Mouse (Mus musculus) cerebellum, adult 2 months (tissue): ENCODE results near the gene Il1r1.

ENCODE experiments used
- CTCF ChIP-seq: fragments of 200-500 bp; IDR thresholded peaks from 2 replicates; pipeline ENCODE4 v1.5.1; 2011; ENCODE audit warnings: low read depth, mild to moderate bottlenecking, control low read depth, low read length, moderate library complexity, borderline replicate concordance; ENCODE audit not compliant: insufficient read depth
- POLR2A ChIP-seq: fragments of 200-500 bp; IDR thresholded peaks from 2 replicates; pipeline ENCODE4 v1.6.1; 2011; ENCODE audit warnings: low read length, control low read depth, borderline replicate concordance; ENCODE audit not compliant: insufficient read depth

GRCm38 (mm10) chr1:40306111-40306510 lies 81.2 kb downstream of the Il1r1 start:
- TF ChIP-seq POLR2A (no peak), CTCF (no peak)
